Mouse (Mus musculus) ES-E14 (cell line): ENCODE results near the gene Cmtr1. TPM values are rescaled to one million over a fixed set of nuclear protein-coding genes. Genes with fewer than 3 reads are reported as not detected.

Experiments used
- DNase-seq: peaks from one replicate; pipeline ENCODE4 v3.0.0-alpha.2; 2013; ENCODE audit warnings: low read depth, low spot score
- H3K27ac ChIP-seq: 2 replicates; pipeline ENCODE4 v1.5.1; 2012; ENCODE audit warnings: low read depth, mild to moderate bottlenecking, low read length, moderate library complexity, mixed read lengths; ENCODE audit not compliant: poor library complexity, insufficient read depth, severe bottlenecking
- H3K36me3 ChIP-seq: 2 replicates; pipeline ENCODE4 v1.6.1; 2012; ENCODE audit warnings: mild to moderate bottlenecking, low read length, moderate library complexity, mixed read lengths; ENCODE audit not compliant: control insufficient read depth, poor library complexity, insufficient read depth, severe bottlenecking
- H3K4me1 ChIP-seq, 2 experiments: fragments of 150-350 bp in 1 of 2; sonication (generic) in 1 of 2; 2 replicates each; pipeline ENCODE4 v1.6.1; 2012; ENCODE audit warnings: low read length in 2 of 2, mild to moderate bottlenecking in 1 of 2, mixed read lengths in 1 of 2; ENCODE audit not compliant: control insufficient read depth in 2 of 2, insufficient read depth in 2 of 2, poor library complexity in 1 of 2
- H3K4me3 ChIP-seq, 2 experiments: fragments of 150-350 bp in 1 of 2; sonication (generic) in 1 of 2; 2 replicates each; pipeline ENCODE4 v1.5.1; 2012; ENCODE audit warnings: low read length in 2 of 2, low read depth in 1 of 2, mild to moderate bottlenecking in 1 of 2, mixed read lengths in 1 of 2; ENCODE audit not compliant: insufficient read depth in 1 of 2, poor library complexity in 1 of 2, severe bottlenecking in 1 of 2
- H3K9ac ChIP-seq: 2 replicates; pipeline ENCODE4 v1.6.1; 2012; ENCODE audit warnings: low read depth, mild to moderate bottlenecking, low read length, mixed read lengths; ENCODE audit not compliant: poor library complexity, insufficient read depth, severe bottlenecking
- H3K9me3 ChIP-seq: fragments of 150-350 bp; sonication (generic); 2 replicates; pipeline ENCODE4 v1.6.1; 2012; ENCODE audit warnings: low read depth, mild to moderate bottlenecking, low read length; ENCODE audit not compliant: control insufficient read depth, insufficient read depth
- CHD2 ChIP-seq: IDR thresholded peaks from 2 replicates; pipeline ENCODE4 v1.6.1; 2014; ENCODE audit warnings: mild to moderate bottlenecking, low read depth, low read length, inconsistent platforms
- HCFC1 ChIP-seq: IDR thresholded peaks from 2 replicates; pipeline ENCODE4 v1.6.1; 2012; ENCODE audit warnings: low read length, inconsistent platforms, borderline replicate concordance; ENCODE audit not compliant: insufficient read depth
- MAFK ChIP-seq: IDR thresholded peaks from 2 replicates; pipeline ENCODE4 v1.6.1; 2014; ENCODE audit warnings: mild to moderate bottlenecking, low read depth, low read length, inconsistent platforms; ENCODE audit not compliant: insufficient read depth
- ZC3H11A ChIP-seq: IDR thresholded peaks from 2 replicates; pipeline ENCODE4 v1.6.1; 2012; ENCODE audit warnings: low read depth, mild to moderate bottlenecking, inconsistent platforms, low read length, borderline replicate concordance
- ZNF384 ChIP-seq: IDR thresholded peaks from 2 replicates; pipeline ENCODE4 v1.6.1; 2012; ENCODE audit warnings: low read depth, low read length, inconsistent platforms
- in situ Hi-C, 2 experiments: fragments of 600-800 bp; cut with MboI; formaldehyde crosslinking; loops; one replicate each; pipeline ENCODE4 v1.15.1; 2025; ENCODE audit warnings: low sequenced_read_pairs in 2 of 2, inconsistent platforms in 1 of 2; ENCODE audit not compliant: unreplicated experiment in 2 of 2
- total RNA-seq: library from RNA; depleted of rRNA; stranded (reverse); fragments of 300-350 nt; gene quantifications from 2 replicates; pipeline ENCODE4 v1.2.3, GENCODE M21; 2012

Cmtr1 gene
- total RNA-seq, 1 experiment: 130 TPM

DNA sequence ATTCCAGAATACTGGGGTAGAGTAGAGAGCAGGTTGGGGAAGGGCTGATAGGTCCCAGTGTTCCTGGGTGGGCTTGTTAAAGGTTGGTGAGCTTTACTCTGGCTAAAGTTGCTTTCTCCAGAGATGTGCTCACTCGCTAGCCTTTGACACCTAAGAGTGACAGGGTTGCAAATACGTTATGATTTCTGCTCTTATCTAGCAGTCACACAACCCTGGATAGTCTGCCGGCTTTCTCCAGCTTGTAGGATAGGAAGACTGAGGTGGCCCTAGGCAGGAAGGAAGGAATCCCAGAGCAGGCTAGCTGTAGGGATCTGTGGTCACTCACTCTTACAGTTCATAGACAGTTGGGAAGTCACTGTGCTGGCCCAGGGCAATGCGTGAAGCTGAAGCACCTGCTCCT is 23.9 kb downstream of the Cmtr1 start:
- H3K9ac ChIP-seq: no peak overlapping the region
- no peaks in the 10 kb centered on the region for H3K9me3 ChIP-seq
- in situ Hi-C loops: no loop called here
- peaks cover 63% of the 10 kb centered on the region for H3K36me3 ChIP-seq
- no peaks in the 10 kb centered on the region for H3K4me1 ChIP-seq
- no peak for TF ChIP-seq ZC3H11A
- TF ChIP-seq HCFC1: no peak
- no peak for TF ChIP-seq CHD2
- no peak for TF ChIP-seq ZNF384
- TF ChIP-seq MAFK: no peak
- DNase-seq: no peak
- no peak overlapping the region for H3K4me3 ChIP-seq
- H3K27ac ChIP-seq: no peak overlapping the region

- in situ Hi-C loops: no loop called here
- H3K4me3 ChIP-seq: no peak overlapping the region
- no peak for DNase-seq
- TF ChIP-seq ZNF384: no peak
- TF ChIP-seq ZC3H11A: no peak
- TF ChIP-seq HCFC1: no peak
- TF ChIP-seq CHD2: no peak
- no peak for TF ChIP-seq MAFK
- no peaks in the 10 kb centered on the region for H3K9me3 ChIP-seq
- peaks cover 65% of the 10 kb centered on the region for H3K36me3 ChIP-seq
- no peak overlapping the region for H3K27ac ChIP-seq
- no peaks in the 10 kb centered on the region for H3K4me1 ChIP-seq
- no peak overlapping the region for H3K9ac ChIP-seq
Measured at GRCm38 (mm10) chr17:29686771-29687170, 26.4 kb downstream of the Cmtr1 start.

GRCm38 (mm10) chr17:29687373-29687772 is 27.0 kb downstream of the Cmtr1 start:
- no peak for DNase-seq
- no peaks in the 10 kb centered on the region for H3K9me3 ChIP-seq
- in situ Hi-C loops: no loop called here
- H3K4me3 ChIP-seq: no peak overlapping the region
- no peak overlapping the region for H3K27ac ChIP-seq
- TF ChIP-seq ZNF384 (no peak), CHD2 (no peak), ZC3H11A (no peak), MAFK (no peak), HCFC1 (no peak)
- no peaks in the 10 kb centered on the region for H3K4me1 ChIP-seq
- H3K9ac ChIP-seq: no peak overlapping the region
- peaks cover 60% of the 10 kb centered on the region for H3K36me3 ChIP-seq

DNA sequence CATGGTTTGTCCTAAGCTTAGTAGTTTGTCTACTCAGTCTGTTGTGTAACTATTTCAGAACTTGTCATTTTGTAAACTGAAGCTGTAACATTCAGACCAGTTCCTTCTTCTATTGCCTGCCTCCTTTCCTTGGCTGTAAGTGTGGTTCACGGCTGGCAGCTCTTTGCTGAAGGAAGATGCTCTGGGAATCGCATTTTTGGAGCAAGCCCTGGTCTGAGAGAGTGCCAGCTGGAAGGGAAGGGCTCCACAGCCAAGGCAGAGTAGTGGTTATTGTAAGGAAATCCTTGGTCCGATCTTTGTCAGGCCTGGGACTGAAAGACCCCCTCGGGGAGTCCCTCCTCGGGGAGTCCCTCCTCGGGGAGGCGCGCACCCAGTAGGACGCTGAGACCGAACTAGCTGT is 28.2 kb downstream of the Cmtr1 start:
- no peak for DNase-seq
- H3K9me3 ChIP-seq: no peaks in the 10 kb centered on the region
- H3K9ac ChIP-seq: no peak overlapping the region
- H3K27ac ChIP-seq: no peak overlapping the region
- in situ Hi-C loops: no loop called here
- TF ChIP-seq ZC3H11A: no peak
- no peak for TF ChIP-seq CHD2
- TF ChIP-seq MAFK: no peak
- H3K4me3 ChIP-seq: no peak overlapping the region
- H3K36me3 ChIP-seq: peaks cover 55% of the 10 kb centered on the region
- H3K4me1 ChIP-seq: no peaks in the 10 kb centered on the region

DNA sequence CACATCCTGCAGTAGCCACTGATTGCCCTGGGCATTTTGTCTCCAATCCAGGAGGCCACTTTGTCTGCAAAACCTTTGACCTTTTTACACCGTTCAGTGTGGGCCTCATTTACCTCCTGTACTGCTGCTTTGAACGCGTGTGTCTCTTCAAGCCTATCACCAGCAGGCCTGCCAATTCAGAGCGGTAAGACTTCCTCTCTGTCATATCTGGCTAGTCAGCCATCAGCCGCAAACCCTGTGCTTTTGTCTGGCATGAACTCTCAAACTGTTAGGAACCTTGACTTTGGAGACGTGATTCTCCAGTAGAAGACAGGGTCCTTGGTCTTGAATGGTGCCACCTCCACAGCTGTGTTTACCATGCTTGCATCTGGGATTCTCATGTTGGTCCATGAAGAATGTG is 29.9 kb downstream of the Cmtr1 start:
- Histone ChIP-seq H3K27ac (no peak overlapping the region), H3K36me3 (peaks cover 60% of the 10 kb centered on the region), H3K4me1 (0 out of 4 replicates have a peak, but pooled peaks cover 0 to 2% of the 10 kb centered on the region in 2 experiments), H3K9ac (no peak overlapping the region), H3K4me3 (no peak overlapping the region), H3K9me3 (no peaks in the 10 kb centered on the region)
- in situ Hi-C loops: no loop called here
- no peak for TF ChIP-seq HCFC1
- no peak for DNase-seq
